Mouse (Mus musculus) left cerebral cortex, adult 8-10 months (tissue): Measurements from ENCODE around the gene Rundc3a. TPM values are rescaled to one million over a fixed set of nuclear protein-coding genes. Genes with fewer than 3 reads are reported as not detected.
"Not testable (repeated sequence)": the region's sequence is repeated elsewhere in the genome, so short reads cannot be mapped to it uniquely, and the experiment has no call there.

Experiments
- DNase-seq, 2 experiments: peaks; one replicate each; pipeline ENCODE4 v3.0.0; 2022; ENCODE audit warnings: low spot score in 2 of 2
- total RNA-seq, 4 experiments: library from RNA; stranded (reverse); gene quantifications; 2 replicates each; pipeline ENCODE4 v1.2.4; 2022

The Rundc3a gene
- total RNA-seq = 100 to 1,000 TPM; 433 to 468 (median 439) TPM

DNA sequence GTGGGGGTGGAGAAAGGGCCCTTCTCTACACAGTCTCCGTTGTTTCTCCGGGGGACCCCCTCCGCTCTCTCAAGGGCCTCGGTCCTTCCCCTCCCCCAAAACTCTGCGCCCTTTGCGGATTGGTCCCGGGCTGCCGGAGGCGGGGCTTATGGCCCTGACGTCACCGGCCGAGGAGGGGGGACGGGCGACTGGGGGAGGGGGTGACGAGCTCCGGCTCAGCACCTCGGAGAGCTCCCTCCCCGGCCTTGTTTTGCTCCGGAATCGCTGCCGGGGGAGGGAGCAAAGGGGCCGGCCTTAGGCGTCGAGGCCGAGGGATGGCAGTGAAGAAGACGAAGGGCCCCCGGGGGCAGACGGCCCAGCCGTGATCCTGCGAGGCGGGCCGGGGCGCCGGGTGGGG, at the start of gene Rundc3a:
Gene Rundc3a, plus strand, starts transcription at position 166 of the 397 bp plus-strand sequence.
- peak; percentile 82 to 94 for DNase-seq

DNA sequence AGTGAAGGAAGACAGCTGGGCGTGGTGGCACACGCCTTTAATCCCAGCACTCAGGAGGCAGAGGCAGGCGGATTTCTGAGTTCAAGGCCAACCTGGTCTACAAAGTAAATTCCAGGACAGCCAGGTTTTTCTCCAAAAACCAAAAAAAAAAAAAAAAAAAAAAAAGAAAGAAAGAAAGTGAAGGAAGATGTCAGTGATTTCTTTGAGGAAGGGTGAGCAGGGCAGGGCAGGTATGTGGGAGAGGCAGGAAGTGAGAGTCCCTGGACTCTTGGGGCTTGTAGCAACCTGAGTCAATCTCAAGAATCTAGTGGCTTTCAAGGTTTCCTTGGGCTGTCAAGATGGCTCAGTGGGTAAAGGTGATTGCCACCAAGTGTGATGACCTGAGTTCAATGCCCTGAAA, 48.7 kb upstream of the Rundc3a start:
- no peak for DNase-seq

DNA sequence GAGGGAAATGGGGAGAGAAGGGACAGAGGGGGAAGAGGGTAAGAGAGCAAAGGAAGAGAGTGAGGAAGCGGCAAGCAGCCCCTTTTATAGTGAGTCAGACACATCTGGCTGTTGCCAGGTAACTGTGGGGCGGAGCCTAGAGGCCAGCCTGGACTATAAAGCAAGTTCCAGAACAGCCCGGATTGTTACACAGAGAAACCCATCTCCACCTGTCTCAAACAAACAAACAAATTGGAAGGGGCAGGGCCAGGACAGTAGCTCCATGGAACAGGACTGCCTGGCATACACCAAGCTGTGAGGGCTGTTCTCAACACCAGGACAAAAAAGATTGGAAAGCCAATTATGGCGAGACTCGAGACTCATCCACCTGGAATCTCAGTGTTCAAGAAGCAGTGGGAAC, 46.3 kb upstream of the Rundc3a start:
- DNase-seq = no peak

DNA sequence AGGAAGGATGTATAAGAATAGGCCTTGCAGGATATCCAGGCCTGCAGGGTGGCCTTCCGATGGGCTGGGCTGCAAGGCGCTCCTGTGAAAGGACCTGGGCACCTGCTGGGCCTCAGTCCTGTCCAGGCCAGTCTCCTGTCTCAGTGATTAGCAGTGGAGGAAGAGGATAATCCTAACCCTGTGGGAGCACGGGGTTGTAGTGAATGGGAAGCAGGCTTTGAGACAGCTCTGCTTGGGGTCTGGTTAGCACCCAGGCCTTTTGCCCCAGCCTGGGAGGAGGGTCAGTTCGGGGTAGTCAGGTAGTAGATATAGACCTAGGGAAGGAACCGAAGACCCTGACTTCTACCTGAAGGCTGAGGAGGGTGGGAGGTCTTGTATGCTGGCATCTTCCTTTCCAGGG, 45.5 kb upstream of the Rundc3a start:
- no peak for DNase-seq

DNA sequence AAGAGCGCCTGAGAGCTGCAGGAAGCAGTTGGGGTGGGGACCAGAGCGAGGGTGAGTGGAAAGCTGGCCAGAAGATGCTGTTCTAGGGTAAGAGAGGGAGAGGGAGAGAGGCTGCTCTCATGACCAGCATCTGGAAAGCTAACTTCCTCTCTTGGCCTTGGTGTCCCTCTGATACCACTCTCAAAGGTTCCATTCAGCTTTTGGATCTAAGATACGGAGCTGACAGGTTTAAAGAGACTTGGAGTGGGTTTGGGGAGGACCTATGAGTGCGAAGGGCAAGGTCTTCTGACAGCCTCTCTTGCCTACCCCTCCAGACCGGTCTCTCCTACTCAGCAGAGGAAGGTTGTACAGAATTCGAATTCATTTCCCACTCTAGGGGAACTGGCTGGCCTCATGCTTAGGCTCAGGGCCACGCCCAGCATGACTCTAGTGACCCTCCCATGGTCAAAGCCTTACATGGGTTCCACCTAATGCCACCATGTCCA, 45.1 kb upstream of the Rundc3a start:
- DNase-seq = no peak

DNA sequence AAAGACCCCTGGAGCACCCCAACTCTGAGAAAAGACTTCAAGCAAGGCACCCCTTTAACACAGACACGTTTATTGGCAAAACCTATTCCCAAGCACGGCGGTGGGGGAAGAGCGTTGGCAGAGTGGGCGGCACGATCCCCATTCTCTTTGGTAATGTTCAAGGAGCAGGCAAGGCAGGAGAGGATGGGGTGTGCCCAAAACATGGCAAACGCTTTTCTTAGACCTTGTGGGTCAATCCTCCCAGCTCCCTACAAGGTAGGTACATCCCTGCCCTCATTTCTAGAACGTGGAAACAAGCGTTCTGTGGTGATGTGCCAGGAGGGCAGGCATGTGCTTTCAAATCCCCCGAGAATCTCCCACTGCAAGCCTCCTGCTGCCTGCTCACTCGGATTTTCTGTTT, 44.4 kb upstream of the Rundc3a start:
- no peak for DNase-seq

DNA sequence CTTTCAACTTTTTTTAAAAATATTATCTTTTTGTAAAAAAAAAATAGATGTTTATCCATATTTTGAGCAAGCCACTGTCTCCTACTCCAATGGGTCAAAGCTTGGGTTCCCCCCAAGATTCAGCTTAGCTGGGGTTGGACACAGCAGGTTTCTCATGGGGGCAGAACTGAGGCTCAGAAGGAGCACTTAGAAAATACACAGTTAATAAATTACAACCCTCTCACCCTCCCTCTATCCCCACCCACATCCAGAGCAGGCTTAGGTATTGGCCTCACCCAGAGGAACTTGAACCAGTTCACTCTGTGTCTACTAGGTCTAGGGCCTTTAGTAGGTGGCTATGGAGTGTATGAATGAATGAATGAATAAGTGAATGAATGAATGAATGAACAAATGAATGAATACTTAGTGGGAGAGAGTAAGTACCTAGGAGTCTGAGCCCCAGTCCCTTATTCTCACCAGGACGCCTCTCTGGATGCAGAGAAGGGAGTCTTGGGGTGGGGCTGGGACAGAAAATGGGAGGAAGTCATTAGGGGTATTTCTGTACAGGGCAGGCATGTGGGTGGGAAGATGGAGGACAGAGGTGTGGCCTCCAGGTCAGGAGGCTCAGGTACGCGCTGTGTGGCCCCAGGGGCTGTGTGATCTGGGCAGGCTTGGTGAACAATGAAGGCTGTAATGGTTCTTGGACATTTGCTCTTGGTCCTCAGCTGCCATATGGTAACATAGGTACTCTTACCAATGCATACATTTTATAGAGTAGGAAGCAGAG, 43.8 kb upstream of the Rundc3a start:
- no peak for DNase-seq

DNA sequence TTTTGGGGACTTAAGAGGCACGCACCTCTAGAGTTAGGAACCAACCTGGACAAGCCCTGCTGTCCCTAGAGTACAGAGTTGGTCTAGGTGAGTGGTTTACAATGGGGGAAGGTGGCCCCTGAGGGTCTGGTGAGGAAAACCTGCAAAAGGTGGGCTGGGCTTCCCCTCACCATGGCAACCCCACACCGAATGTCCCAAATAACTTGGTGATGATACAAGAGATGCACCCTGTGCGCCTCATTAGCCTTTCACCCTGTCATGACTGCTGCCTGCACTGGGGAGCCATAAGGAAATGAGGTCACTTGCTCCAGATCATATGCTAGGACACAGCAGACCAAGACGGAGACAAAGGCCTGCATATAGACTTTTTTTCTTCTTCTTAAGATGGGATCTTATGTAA, 42.8 kb upstream of the Rundc3a start:
- no peak for DNase-seq

DNA sequence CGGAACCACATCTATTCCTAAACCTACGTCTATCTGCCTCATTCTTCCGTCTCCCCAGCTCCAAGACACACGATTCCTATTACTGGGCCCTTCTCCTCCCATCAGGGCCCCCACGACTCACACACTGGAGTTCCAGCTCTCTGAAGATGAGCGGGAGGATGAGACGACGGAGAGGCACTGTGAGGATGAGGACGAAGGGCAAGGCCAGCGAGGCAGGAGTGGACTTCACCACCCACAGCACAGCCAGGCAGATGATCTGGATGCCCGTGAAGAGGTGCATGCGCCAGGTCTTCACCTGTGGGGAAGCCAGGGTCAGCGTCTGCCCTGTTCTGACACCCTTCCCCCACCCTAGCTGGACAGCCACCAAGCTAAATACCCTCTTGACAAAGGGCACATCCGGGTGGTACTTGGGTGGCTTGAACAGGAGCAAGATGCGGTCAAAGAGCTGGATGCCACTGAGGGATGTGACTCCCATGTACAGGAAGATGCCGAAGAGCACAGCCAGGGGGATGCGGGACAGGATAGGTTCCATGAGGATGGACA, 42.2 kb upstream of the Rundc3a start:
- DNase-seq = no peak

DNA sequence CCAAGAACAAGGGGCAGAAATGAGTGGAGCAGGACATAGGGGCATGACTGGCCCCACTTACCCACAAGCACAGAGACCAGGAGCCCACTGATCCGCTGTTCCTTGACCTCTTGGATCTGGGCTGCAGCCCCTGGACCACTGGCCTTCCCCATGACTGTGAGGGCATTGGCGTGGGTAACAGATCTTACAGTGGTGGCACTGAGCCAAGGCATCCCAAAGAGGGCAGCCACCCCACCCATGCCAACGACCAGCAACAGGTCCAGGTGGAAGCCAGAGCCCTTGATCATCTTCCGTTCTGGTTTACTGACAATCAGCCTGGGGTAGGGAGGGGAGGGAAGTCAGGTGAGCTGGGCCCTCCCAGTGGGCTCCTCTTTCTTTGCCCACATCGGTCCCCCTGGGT, 40.8 kb upstream of the Rundc3a start:
- no peak for DNase-seq

DNA sequence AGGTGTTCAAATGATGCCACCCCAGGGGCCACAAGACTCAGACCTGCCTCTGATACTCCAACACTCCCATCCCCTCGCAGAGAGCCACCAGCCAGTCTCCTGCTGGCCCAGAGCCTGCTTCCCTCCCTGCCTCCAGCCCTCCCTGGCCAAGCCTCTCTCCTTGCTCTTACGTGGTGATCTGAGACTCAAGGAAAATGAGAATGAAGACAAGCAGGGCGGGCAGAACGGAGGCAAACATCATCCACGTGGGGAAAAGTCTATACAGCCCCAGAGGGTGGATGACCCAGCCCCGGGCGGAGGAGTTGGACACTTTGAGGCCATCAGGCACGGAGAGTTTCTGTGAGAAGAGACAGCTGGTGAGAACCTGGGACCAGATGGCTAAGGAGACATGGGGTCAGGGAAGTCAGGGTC, 40.2 kb upstream of the Rundc3a start:
- DNase-seq = no peak

DNA sequence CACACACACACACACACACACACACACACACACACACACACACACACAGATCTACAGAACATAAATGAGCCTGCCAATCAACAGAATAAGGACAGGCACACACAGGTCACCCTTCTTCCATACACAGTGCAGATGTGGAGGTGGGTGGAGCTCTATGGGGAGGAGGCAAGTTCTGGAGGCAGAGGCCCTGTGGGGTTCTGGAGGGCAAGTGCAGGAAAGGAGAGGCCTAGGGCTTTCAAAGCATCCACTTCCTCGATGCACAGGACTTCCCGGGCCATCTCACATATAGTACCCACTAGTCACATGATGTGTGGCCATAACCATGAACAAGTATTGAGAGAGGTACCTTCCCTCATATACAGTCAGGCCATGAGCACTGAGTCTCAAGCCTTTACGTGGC, 37.7 kb upstream of the Rundc3a start:
- DNase-seq = no peak

DNA sequence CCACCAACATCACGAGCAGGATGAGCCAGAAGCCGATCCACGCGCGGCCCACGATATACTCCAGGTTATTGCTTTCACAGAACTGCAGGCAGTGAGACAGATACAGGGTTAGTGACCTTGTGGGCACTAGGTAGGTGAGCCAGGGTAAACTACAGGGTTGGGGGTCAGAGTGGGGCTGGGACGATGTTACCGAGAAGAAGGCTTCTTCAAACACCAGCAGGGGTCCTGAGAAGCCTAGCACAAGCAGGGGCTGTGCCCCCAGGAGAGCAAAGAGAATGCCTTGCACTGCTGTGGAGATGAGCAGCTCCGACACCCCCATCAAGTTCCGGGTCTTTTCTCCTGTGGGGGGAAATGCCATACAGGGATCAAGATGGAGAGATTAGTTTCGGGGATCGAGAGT, 37.0 kb upstream of the Rundc3a start:
- no peak for DNase-seq

DNA sequence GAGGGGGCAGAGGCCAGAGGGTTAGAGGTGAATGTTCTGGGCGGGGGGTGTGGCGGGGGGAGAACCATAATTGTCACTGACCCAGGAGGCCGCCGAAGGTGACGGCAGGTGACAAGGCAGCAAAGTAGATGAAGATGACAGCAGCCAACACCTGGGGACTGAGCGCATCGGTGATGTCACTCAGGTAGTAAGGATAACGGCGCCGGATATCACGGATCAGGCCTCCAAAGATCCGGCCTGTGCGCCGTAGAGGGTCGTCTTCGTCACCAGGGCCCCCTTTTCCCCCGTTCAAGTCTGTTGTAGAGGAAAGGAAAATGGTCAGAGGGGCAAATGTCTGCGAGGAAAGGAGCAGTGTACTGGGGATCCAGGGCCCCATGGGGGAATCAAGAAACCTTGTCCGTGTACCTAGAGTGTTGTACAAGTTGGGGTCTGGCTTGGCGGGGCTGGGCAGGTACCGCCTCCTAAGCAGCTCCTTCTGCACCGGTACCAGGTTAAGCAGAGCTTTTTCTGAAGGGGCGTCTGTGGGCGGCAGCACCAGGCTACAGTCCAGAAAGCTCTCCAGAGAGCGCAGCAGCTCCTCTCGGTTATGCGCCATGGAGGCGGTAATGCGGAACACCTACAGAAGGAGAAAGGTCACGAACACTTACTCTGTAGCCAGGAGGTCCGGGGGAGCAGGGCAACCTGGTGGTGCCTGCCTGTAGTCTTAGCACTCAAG, 36.4 kb upstream of the Rundc3a start:
- DNase-seq = peak in 1 of 2 experiments; percentile 36

DNA sequence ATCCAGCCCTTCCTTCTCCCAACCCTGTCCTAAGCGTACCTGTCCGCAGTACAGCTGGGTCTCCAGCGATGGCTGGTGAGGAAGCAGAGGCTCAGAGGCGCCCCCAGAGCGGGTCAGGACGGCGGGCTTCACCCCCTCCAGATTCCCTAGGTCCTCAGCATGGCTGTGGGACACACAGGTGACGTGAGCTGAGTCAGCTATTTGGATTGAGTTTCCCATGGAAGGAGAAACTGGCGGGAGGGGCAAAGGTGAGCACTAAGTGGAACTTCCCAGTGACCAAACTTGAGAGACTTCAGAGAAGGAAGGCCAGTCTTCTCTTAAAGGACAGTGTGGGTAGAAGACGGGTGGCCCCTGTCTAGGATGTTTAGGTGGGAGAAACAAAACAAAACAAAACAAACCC, 34.8 kb upstream of the Rundc3a start:
- no peak for DNase-seq

DNA sequence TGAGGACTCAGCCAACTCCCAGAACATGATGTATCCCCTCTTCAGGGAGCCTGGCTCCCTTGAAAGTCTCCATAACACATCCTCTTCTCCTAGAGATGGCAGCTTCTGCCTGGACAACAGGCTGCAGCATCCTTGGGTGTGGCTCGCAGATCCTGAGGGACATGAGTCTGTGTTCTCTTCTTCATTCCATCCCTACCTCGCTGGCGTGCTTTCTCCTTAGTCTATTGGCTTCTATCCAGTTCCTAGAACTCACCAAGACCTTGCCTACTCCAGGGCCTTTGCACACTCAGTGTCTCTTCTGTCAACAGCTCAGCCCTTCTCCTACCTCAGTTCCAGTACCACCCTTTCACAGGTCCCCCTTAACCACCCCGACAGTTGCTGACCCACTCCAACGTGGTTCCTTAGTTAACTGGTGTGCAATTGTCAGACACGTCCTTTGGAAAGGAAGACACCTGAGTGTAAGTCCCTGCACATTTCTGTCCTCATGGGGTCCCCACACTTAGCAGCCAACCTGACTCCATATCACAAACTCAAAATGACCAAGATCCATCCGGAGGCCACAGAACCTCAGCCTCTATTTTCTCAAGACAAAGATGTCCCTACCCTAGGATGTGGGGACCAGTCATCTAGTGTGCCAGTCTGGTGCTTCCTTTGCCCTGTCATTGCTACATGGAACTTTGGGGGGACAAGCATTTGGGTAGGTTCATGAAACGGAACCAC, 31.3 kb upstream of the Rundc3a start:
- DNase-seq = no peak

DNA sequence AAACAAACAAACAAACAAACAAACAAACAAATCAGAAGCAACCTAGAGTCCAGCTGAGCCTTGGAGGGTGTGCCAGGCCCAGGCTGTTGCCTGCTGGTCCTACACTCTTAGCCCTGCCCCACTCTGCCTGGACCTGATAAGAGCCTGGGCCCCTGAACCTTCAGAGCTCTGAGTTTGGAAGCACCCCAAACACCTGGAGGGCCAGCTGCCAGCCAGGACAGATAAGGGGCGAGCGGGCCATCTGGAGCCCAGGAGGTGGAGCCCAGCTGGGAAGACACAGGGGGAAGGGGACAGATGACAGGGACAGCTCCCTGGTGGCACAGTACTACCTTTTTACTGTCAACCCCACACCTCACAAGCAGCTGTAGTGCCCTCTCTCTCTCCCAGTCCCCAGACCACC, 29.6 kb upstream of the Rundc3a start:
- no peak for DNase-seq

DNA sequence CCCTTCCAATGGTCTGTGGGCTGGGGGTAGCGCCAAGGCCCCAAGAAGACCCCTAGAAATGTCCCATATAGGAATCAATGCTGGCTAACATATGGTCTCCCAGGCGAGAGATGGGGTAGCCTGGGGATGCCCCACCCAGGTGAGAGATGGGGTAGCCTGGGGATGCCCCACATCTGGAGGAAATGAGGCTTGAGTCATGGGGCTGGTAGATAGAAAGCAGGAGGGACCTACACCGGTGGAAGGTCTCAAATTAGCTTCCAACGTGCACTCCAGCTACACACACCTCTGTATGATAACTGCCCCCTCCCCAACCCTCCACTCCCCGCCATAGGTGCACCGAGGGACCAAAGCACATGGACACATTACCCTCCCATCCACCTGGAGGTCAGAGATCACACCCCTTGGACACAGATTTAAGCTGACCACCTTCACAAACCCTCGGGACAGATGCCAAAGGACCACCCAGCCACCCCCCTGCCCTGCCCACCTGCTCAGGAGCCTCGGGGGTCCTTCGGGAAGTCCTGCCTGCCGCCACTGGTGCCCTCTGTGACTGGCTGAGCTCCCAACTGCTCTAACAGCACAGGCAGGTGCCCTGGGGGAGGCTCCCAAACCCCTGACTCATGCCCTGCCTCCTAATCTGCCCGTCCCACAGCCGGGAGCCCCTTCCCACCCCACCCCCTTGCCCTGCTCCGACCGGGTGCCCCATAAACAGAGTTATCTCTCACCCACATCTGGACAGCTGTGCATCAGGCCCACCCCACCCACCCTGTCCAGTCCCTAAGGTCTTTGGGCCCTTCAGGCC, 28.4 kb upstream of the Rundc3a start:
- DNase-seq = no peak

DNA sequence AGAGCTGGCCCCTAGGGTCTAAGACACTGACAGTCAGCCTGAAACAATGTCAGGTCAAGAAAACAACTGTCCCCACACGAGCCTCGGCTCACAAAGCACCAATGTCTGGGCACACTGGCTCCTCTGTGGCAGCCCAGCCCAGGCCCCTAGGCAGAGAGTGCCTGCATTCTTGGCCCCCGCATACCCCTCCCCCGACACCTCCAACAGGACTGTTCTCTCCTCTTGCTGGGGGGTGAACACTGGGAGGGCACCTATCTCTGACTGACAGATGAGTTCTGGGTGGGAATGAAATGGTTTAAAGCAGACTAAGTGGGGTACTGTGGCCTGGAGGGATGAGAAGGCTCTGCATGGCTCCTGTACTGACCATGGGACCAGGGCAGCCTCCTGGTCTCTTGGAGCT, 27.5 kb upstream of the Rundc3a start:
- no peak for DNase-seq

DNA sequence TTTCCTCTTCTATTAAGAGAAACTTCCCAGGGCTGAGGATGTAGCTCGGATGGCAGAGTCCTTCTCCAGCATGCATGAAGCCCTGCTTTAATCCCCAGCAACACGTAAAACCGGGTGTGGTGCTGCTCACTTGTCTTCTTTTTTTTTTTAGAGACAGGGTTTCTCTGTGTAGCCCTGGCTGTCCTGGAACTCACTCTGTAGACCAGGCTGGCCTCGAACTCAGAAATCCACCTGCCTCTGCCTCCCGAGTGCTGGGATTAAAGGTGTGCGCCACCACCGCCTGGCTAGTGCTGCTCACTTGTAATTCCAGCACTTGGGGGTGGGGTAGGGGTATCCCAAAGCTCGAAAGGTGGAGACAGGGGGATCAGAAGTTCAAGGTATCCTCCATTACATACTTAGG, 27.1 kb upstream of the Rundc3a start, which contains the start of gene Slc4a1:
Gene Slc4a1, minus strand, starts transcription at position 101 of the 400 bp plus-strand sequence.
- DNase-seq = not testable (repeated sequence)
